Mouse (Mus musculus): ENCODE measurements around the gene Zfp626.

- TF ChIP-seq POLR2A (IDR thresholded peaks at IDR 0.05; ENCODE audit: control insufficient read depth, extremely low read depth, insufficient read depth, low read length, poor library complexity), result no peak
- no peak for TF ChIP-seq CTCF (IDR thresholded peaks at IDR 0.05; ENCODE audit: borderline replicate concordance, control insufficient read depth, extremely low read depth, insufficient read depth, low read length, poor library complexity)
These were observed 32.6 kb downstream of the Zfp626 start for GRCm38 (mm10) chr7:27839596-27839995.

Data from thymus, adult 2 months (tissue).